Mouse (Mus musculus): ENCODE data around the gene Hyal6. TPM values are rescaled to one million over a fixed set of nuclear protein-coding genes. Genes with fewer than 3 reads are reported as not detected.

Hyal6 gene
- polyA plus RNA-seq (2012; rRNA removed) = not detected in 2 replicates

GRCm38 (mm10) chr6:24732945-24733344, at the start of gene Hyal6:
TSS of gene Hyal6 (plus strand) at chr6:24733245.
- WGBS = 79% methylated on average over 3 of the region's 3 CpGs
- H3K4me3 ChIP-seq (ENCODE audit: extremely low read depth, insufficient read depth, insufficient read length) = no peak within 1 kb of the TSS
- no peak for TF ChIP-seq CTCF (IDR thresholded peaks at IDR 0.05; ENCODE audit: extremely low read depth, insufficient read depth, insufficient read length, insufficient replicate concordance)
- no peak for TF ChIP-seq POLR2A (IDR thresholded peaks at IDR 0.05; ENCODE audit: low read depth, low read length)
- H3K4me1 ChIP-seq (ENCODE audit: control insufficient read depth, insufficient read depth, insufficient read length) = no peaks in the 10 kb centered on the region
- DNase-seq (ENCODE audit: low read depth in 1 of 2, low spot score in 2 of 2) = no peak
- no peaks in the 10 kb centered on the region for H3K27me3 ChIP-seq (ENCODE audit: control insufficient read depth, insufficient read depth, low read length)
- H3K27ac ChIP-seq (ENCODE audit: insufficient read depth, low read length) = no peak within 1 kb of the TSS
- no peaks in the 10 kb centered on the region for H3K36me3 ChIP-seq (ENCODE audit: control insufficient read depth, insufficient read depth, low read length)

- Histone ChIP-seq H3K4me1 (ENCODE audit: control insufficient read depth, insufficient read depth, insufficient read length) (no peaks in the 10 kb centered on the region), H3K27me3 (ENCODE audit: control insufficient read depth, insufficient read depth, low read length) (no peaks in the 10 kb centered on the region), H3K4me3 (ENCODE audit: extremely low read depth, insufficient read depth, insufficient read length) (no peak overlapping the region), H3K36me3 (ENCODE audit: control insufficient read depth, insufficient read depth, low read length) (no peaks in the 10 kb centered on the region), H3K27ac (ENCODE audit: insufficient read depth, low read length) (no peak overlapping the region)
- 84% methylated on average over 1 of the region's 1 CpGs for WGBS
- no peak for DNase-seq (ENCODE audit: low read depth in 1 of 2, low spot score in 2 of 2)
- no peak for TF ChIP-seq CTCF (IDR thresholded peaks at IDR 0.05; ENCODE audit: extremely low read depth, insufficient read depth, insufficient read length, insufficient replicate concordance)
- no peak for TF ChIP-seq POLR2A (IDR thresholded peaks at IDR 0.05; ENCODE audit: low read depth, low read length)
Measured at GRCm38 (mm10) chr6:24687871-24688270, 45.2 kb upstream of the Hyal6 start.

GRCm38 (mm10) chr6:24694455-24695410, 38.3 kb upstream of the Hyal6 start:
- H3K27me3 ChIP-seq (ENCODE audit: control insufficient read depth, insufficient read depth, low read length) = no peaks in the 10 kb centered on the region

GRCm38 (mm10) chr6:24696117-24696516, 36.9 kb upstream of the Hyal6 start:
- Histone ChIP-seq H3K27me3 (ENCODE audit: control insufficient read depth, insufficient read depth, low read length) (no peaks in the 10 kb centered on the region), H3K4me3 (ENCODE audit: extremely low read depth, insufficient read depth, insufficient read length) (no peak overlapping the region), H3K4me1 (ENCODE audit: control insufficient read depth, insufficient read depth, insufficient read length) (no peaks in the 10 kb centered on the region), H3K36me3 (ENCODE audit: control insufficient read depth, insufficient read depth, low read length) (no peaks in the 10 kb centered on the region), H3K27ac (ENCODE audit: insufficient read depth, low read length) (no peak overlapping the region)
- 79% methylated on average over 4 of the region's 4 CpGs for WGBS
- no peak for DNase-seq (ENCODE audit: low read depth in 1 of 2, low spot score in 2 of 2)
- TF ChIP-seq CTCF (IDR thresholded peaks at IDR 0.05; ENCODE audit: extremely low read depth, insufficient read depth, insufficient read length, insufficient replicate concordance) (no peak), POLR2A (IDR thresholded peaks at IDR 0.05; ENCODE audit: low read depth, low read length) (no peak)

More at GRCm38 (mm10) chr6:24694455-24695410, 38.3 kb upstream of the Hyal6 start:
- 87% methylated on average over 11 of the region's 11 CpGs for WGBS
- Histone ChIP-seq H3K4me3 (ENCODE audit: extremely low read depth, insufficient read depth, insufficient read length) (no peak overlapping the region), H3K4me1 (ENCODE audit: control insufficient read depth, insufficient read depth, insufficient read length) (no peaks in the 10 kb centered on the region), H3K27ac (ENCODE audit: insufficient read depth, low read length) (no peak overlapping the region), H3K36me3 (ENCODE audit: control insufficient read depth, insufficient read depth, low read length) (no peaks in the 10 kb centered on the region)
- no peak for DNase-seq (ENCODE audit: low read depth in 1 of 2, low spot score in 2 of 2)
- TF ChIP-seq CTCF (IDR thresholded peaks at IDR 0.05; ENCODE audit: extremely low read depth, insufficient read depth, insufficient read length, insufficient replicate concordance) (no peak), POLR2A (IDR thresholded peaks at IDR 0.05; ENCODE audit: low read depth, low read length) (no peak)

- TF ChIP-seq CTCF (IDR thresholded peaks at IDR 0.05; ENCODE audit: extremely low read depth, insufficient read depth, insufficient read length, insufficient replicate concordance) (no peak), POLR2A (IDR thresholded peaks at IDR 0.05; ENCODE audit: low read depth, low read length) (no peak)
- Histone ChIP-seq H3K4me3 (ENCODE audit: extremely low read depth, insufficient read depth, insufficient read length) (no peak overlapping the region), H3K4me1 (ENCODE audit: control insufficient read depth, insufficient read depth, insufficient read length) (no peaks in the 10 kb centered on the region), H3K36me3 (ENCODE audit: control insufficient read depth, insufficient read depth, low read length) (no peaks in the 10 kb centered on the region), H3K27me3 (ENCODE audit: control insufficient read depth, insufficient read depth, low read length) (no peaks in the 10 kb centered on the region), H3K27ac (ENCODE audit: insufficient read depth, low read length) (no peak overlapping the region)
- DNase-seq (ENCODE audit: low read depth in 1 of 2, low spot score in 2 of 2) = no peak
- WGBS = 83% methylated on average over 5 of the region's 5 CpGs
Measured at GRCm38 (mm10) chr6:24697216-24697615, 35.8 kb upstream of the Hyal6 start.

GRCm38 (mm10) chr6:24707090-24707489, 26.0 kb upstream of the Hyal6 start:
- WGBS = 77% methylated on average over 5 of the region's 5 CpGs
- no peak for DNase-seq (ENCODE audit: low read depth in 1 of 2, low spot score in 2 of 2)

GRCm38 (mm10) chr6:24707499-24707898, 25.5 kb upstream of the Hyal6 start:
- no peak for DNase-seq (ENCODE audit: low read depth in 1 of 2, low spot score in 2 of 2)
- no peak overlapping the region for H3K4me3 ChIP-seq (ENCODE audit: extremely low read depth, insufficient read depth, insufficient read length)
- TF ChIP-seq POLR2A (IDR thresholded peaks at IDR 0.05; ENCODE audit: low read depth, low read length) (no peak), CTCF (IDR thresholded peaks at IDR 0.05; ENCODE audit: extremely low read depth, insufficient read depth, insufficient read length, insufficient replicate concordance) (no peak)
- H3K36me3 ChIP-seq (ENCODE audit: control insufficient read depth, insufficient read depth, low read length) = no peaks in the 10 kb centered on the region
- H3K27me3 ChIP-seq (ENCODE audit: control insufficient read depth, insufficient read depth, low read length) = no peaks in the 10 kb centered on the region
- H3K27ac ChIP-seq (ENCODE audit: insufficient read depth, low read length) = no peak overlapping the region
- H3K4me1 ChIP-seq (ENCODE audit: control insufficient read depth, insufficient read depth, insufficient read length) = no peaks in the 10 kb centered on the region
- 70% methylated on average over 2 of the region's 2 CpGs for WGBS

More at GRCm38 (mm10) chr6:24707090-24707489, 26.0 kb upstream of the Hyal6 start:
- Histone ChIP-seq H3K4me1 (ENCODE audit: control insufficient read depth, insufficient read depth, insufficient read length) (no peaks in the 10 kb centered on the region), H3K27me3 (ENCODE audit: control insufficient read depth, insufficient read depth, low read length) (no peaks in the 10 kb centered on the region), H3K4me3 (ENCODE audit: extremely low read depth, insufficient read depth, insufficient read length) (no peak overlapping the region), H3K36me3 (ENCODE audit: control insufficient read depth, insufficient read depth, low read length) (no peaks in the 10 kb centered on the region), H3K27ac (ENCODE audit: insufficient read depth, low read length) (no peak overlapping the region)
- TF ChIP-seq POLR2A (IDR thresholded peaks at IDR 0.05; ENCODE audit: low read depth, low read length) (no peak), CTCF (IDR thresholded peaks at IDR 0.05; ENCODE audit: extremely low read depth, insufficient read depth, insufficient read length, insufficient replicate concordance) (no peak)
